Mouse (Mus musculus) forebrain, embryonic 16.5 days (tissue): ENCODE results near the gene Tmc5. TPM values are rescaled to one million over a fixed set of nuclear protein-coding genes. Genes with fewer than 3 reads are reported as not detected.

Experiments used
- ATAC-seq: fragments of 200-750 bp; cut with Nextera tagmentation; 2 replicates; pipeline ENCODE4 v1.8.0; 2017; ENCODE audit warnings: mild to moderate bottlenecking, moderate library complexity
- H3K27ac ChIP-seq: fragments of 300-500 bp; sonication (generic); 2 replicates; pipeline ENCODE4 v1.5.1; 2014; ENCODE audit warnings: low read length, control low read depth
- H3K27me3 ChIP-seq: fragments of 300-500 bp; sonication (generic); replicated peaks from 2 replicates; pipeline ENCODE4 v1.6.1; 2014; ENCODE audit warnings: low read length; ENCODE audit not compliant: control insufficient read depth, insufficient read depth
- H3K36me3 ChIP-seq: fragments of 300-500 bp; sonication (generic); 2 replicates; pipeline ENCODE4 v1.6.1; 2014; ENCODE audit not compliant: control insufficient read depth, insufficient read depth
- H3K4me1 ChIP-seq: fragments of 300-500 bp; sonication (generic); replicated peaks from 2 replicates; pipeline ENCODE4 v1.6.1; 2014; ENCODE audit warnings: low read length; ENCODE audit not compliant: control insufficient read depth, insufficient read depth
- H3K4me2 ChIP-seq: fragments of 300-500 bp; sonication (generic); 2 replicates; pipeline ENCODE4 v1.6.1; 2014; ENCODE audit warnings: mild to moderate bottlenecking, low read length, control low read depth
- H3K4me3 ChIP-seq: fragments of 300-500 bp; sonication (generic); replicated peaks from 2 replicates; pipeline ENCODE4 v1.5.1; 2014; ENCODE audit warnings: mild to moderate bottlenecking, low read length, control low read depth
- H3K9ac ChIP-seq: fragments of 300-500 bp; sonication (generic); replicated peaks from 2 replicates; pipeline ENCODE4 v1.6.1; 2014; ENCODE audit warnings: low read depth, low read length, control low read depth
- H3K9me3 ChIP-seq: fragments of 300-500 bp; sonication (generic); 2 replicates; pipeline ENCODE4 v1.6.1; 2016; ENCODE audit warnings: low read length; ENCODE audit not compliant: control insufficient read depth
- WGBS: fragments of 180-500 bp; shearing (Covaris S2); extraction: QIAGEN DNeasy Blood & Tissue Kit; methylation state at CpG from one replicate; pipeline ENCODE4 v1.1.7; 2014; 5-methylcytosine and 5-hydroxymethylcytosine counted together
- polyA plus RNA-seq: library from polyadenylated mRNA; unstranded; fragments of >200 nt; fragmentation: Nextera tagmentation; extraction: Ambion mirVana; gene quantifications from 2 replicates; pipeline ENCODE4 v1.2.1, GENCODE M21; 2015

Gene Tmc5
- polyA plus RNA-seq, 1 experiment from 2014 or later: 0.24 TPM

DNA sequence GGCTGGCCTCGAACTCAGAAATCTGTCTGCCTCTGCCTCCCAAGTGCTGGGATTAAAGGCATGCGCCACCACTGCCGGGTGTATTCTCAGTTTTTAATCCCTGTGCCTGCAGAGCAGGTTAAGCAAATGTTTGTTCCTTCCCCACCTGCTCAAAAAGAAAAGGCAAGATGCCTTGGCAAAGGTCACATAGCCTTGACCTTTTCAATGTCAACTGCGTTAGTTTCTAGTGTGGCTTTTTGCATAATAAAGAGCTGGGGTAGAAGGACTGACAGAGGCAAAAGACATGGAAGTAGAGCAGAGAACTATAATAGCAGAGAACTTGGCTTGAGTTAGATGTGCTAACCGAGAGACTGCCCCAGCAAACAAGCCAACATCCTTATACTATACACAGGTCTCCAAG lies 113.7 kb downstream of the Tmc5 start:
- Histone ChIP-seq H3K36me3 (no peaks in the 10 kb centered on the region), H3K4me3 (no peak overlapping the region), H3K4me1 (peaks cover 18% of the 10 kb centered on the region), H3K4me2 (no peak overlapping the region), H3K27ac (no peak overlapping the region), H3K9me3 (no peaks in the 10 kb centered on the region), H3K9ac (no peak overlapping the region), H3K27me3 (no peaks in the 10 kb centered on the region)
- no peak for ATAC-seq
- 61% methylated on average over 5 of the region's 5 CpGs for WGBS

DNA sequence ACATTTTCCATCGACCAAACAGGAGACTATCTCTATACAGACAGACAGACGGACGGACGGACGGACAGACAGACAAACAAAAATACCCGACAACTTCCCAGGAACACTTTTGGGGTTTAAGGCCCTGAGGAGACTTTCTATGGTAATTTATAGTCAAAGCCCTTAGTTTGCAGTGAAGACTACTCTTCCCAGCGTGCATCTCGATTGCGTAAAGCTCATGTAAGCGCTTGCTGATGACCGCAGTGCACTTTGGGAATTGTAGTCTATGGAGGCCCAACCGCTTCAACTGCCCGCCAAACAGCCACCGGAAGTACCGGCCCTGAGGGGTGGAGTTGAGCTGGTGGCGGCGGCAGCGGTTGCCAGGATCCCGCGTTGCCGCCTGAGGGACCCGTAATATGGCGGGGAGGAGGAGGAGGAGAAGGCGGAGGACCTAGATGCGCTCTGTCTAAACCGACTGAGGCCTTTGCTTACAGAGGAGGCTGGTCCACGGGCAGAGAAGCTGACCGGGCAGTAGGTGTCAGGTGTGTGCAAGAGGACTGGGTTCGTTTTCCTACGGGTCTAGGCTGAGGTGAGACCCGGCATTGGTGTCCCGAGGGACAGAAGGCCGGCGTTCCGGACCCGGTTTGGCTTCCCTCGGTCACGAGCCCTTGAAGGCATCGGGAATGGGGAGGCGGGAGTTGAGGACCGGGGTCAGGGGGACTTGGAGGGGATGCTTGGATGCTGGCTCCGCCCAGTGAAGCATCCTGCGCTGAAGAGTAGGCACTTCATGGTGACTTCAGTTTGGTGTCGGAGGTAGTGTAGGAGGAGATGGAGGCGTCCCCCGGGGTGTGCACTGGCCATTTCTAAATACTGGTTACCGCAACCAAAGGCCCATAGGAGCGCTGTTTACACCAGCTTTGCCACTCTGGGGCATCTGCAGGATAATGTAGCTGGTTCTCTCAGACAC lies 115.4 kb downstream of the Tmc5 start, which contains the start of gene Ccp110:
Gene Ccp110 (plus strand): TSS at position 325 of the 946 bp plus-strand sequence.
- Histone ChIP-seq H3K4me3 (peak within 1 kb of the TSS; percentile 63), H3K9ac (peak within 1 kb of the TSS; percentile 69), H3K4me2 (peak within 1 kb of the TSS; percentile 65), H3K4me1 (peaks cover 14% of the 10 kb centered on the region), H3K27ac (peak within 1 kb of the TSS; percentile 47), H3K27me3 (no peaks in the 10 kb centered on the region), H3K9me3 (no peaks in the 10 kb centered on the region), H3K36me3 (no peaks in the 10 kb centered on the region)
- WGBS: under 1% methylated on average over 48 of the region's 48 CpGs
- peak; percentile 99 for ATAC-seq

DNA sequence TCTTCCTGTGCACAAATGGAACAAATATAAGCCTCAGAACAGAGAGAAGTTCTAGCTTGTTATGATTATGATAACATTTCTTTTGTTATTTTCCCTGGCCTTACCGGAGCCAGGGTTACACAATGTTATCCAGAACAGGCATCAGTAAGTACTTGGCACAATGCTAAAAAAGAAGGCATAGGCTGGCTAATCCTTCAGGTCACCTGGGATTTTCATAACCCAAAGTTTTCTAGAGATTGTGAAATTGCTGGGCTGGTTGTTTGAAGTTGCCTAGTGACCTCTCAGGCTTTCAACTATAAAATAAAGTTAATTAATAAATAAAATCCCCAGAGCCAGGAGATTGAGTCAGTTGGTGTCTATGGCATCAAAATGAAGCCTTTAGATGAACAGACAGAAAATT lies 117.8 kb downstream of the Tmc5 start:
- Histone ChIP-seq H3K4me3 (no peak overlapping the region), H3K27me3 (no peaks in the 10 kb centered on the region), H3K9ac (no peak overlapping the region), H3K27ac (no peak overlapping the region), H3K9me3 (no peaks in the 10 kb centered on the region), H3K36me3 (peaks cover 5% of the 10 kb centered on the region; the same call in 1 of the 2 replicates), H3K4me1 (peaks cover 14% of the 10 kb centered on the region), H3K4me2 (no peak overlapping the region)
- WGBS: 95% methylated on average over 1 of the region's 1 CpGs
- ATAC-seq: no peak

DNA sequence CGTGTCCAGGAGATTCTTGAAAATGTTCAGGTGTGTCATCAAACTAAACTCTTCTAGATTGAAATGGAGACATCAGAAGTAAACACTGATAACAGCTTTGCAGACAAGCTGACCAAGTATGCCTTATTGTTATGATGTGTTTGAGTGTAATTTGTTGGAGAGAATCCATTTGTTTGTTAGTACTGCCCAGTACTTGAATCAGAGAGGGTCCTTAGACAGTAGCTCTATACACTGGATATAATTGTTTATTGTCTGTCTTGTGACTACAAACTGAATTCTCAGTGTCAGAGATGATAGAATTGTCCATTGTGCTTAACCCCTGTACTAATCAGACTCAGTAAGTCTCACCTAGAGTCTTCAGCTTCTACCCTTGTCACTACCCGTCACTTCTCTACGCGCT lies 121.0 kb downstream of the Tmc5 start:
- no peak overlapping the region for H3K4me2 ChIP-seq
- WGBS: 95% methylated on average over 4 of the region's 4 CpGs
- no peak overlapping the region for H3K4me3 ChIP-seq
- peaks cover 14% of the 10 kb centered on the region; the same call in 1 of the 2 replicates for H3K36me3 ChIP-seq
- H3K9ac ChIP-seq: no peak overlapping the region
- ATAC-seq: no peak
- H3K4me1 ChIP-seq: peaks cover 12% of the 10 kb centered on the region
- no peaks in the 10 kb centered on the region for H3K27me3 ChIP-seq
- no peaks in the 10 kb centered on the region for H3K9me3 ChIP-seq
- H3K27ac ChIP-seq: no peak overlapping the region

DNA sequence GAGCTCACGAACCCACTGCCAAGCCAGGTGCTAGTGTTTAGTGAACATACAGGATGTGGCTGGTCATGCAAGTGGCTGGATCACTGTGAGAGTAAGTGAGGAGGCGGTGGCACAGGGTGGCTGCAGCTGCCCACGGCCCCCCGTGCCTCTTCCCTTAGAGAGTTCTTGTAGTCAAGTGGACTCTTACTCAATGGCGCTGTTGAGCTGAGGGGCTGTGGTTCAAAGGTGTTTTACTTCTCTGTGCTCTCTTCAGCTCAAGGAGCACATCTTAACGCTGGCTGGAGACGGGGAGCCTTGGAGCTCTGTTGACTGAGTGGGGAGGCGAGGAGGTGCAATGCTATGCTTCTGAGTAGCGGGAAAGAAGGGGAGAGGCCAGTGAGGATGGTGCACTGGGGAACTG lies 126.8 kb downstream of the Tmc5 start:
- Histone ChIP-seq H3K36me3 (peaks cover 18% of the 10 kb centered on the region), H3K27me3 (no peaks in the 10 kb centered on the region), H3K4me1 (no peaks in the 10 kb centered on the region), H3K9me3 (no peaks in the 10 kb centered on the region), H3K27ac (no peak overlapping the region), H3K4me2 (no peak overlapping the region), H3K4me3 (no peak overlapping the region), H3K9ac (no peak overlapping the region)
- ATAC-seq: no peak
- WGBS: 90% methylated on average over 9 of the region's 9 CpGs

Other genes with a start within 250 kb of the Tmc5 start
- 6.0 and 7.1 TPM in 2 replicates for gene Syt17, start 149.1 kb upstream of the Tmc5 start, polyA plus RNA-seq
- gene Itpripl2, start 105.3 kb upstream of the Tmc5 start, polyA plus RNA-seq: 0.75 and 0.89 TPM in 2 replicates
- 69.3 and 78.2 TPM in 2 replicates for gene Coq7, start 63.9 kb upstream of the Tmc5 start, polyA plus RNA-seq
- 8.5 and 9.7 TPM in 2 replicates for gene Tmc7, start 12.6 kb upstream of the Tmc5 start, polyA plus RNA-seq
- 166 and 174 TPM in 2 replicates for gene Gde1, start 108.5 kb downstream of the Tmc5 start, polyA plus RNA-seq
- 40.0 and 42.4 TPM in 2 replicates for gene Ccp110, start 115.3 kb downstream of the Tmc5 start, polyA plus RNA-seq
- 103 and 109 TPM in 2 replicates for gene Vps35l, start 142.9 kb downstream of the Tmc5 start, polyA plus RNA-seq